Mouse (Mus musculus) forebrain, embryonic 12.5 days (tissue): Measurements from ENCODE around the gene Fam198a. TPM values are rescaled to one million over a fixed set of nuclear protein-coding genes. Genes with fewer than 3 reads are reported as not detected.

ENCODE experiments used
- ATAC-seq: fragments of 200-750 bp; cut with Nextera tagmentation; 2 replicates; pipeline ENCODE4 v1.8.0; 2017; ENCODE audit warnings: moderate TSS enrichment; ENCODE audit not compliant: low FRiP score
- H3K27ac ChIP-seq: fragments of 300-500 bp; sonication (generic); 2 replicates; pipeline ENCODE4 v1.5.1; 2016; ENCODE audit warnings: mild to moderate bottlenecking
- H3K27me3 ChIP-seq: fragments of 300-500 bp; sonication (generic); 2 replicates; pipeline ENCODE4 v1.6.1; 2016; ENCODE audit warnings: mild to moderate bottlenecking
- H3K36me3 ChIP-seq: fragments of 300-500 bp; sonication (generic); replicated peaks from 2 replicates; pipeline ENCODE4 v1.6.1; 2016; ENCODE audit warnings: mild to moderate bottlenecking
- H3K4me1 ChIP-seq: fragments of 300-500 bp; sonication (generic); 2 replicates; pipeline ENCODE4 v1.6.1; 2016
- H3K4me2 ChIP-seq: fragments of 300-500 bp; sonication (generic); 2 replicates; pipeline ENCODE4 v1.6.1; 2016; ENCODE audit warnings: mild to moderate bottlenecking, moderate library complexity
- H3K4me3 ChIP-seq: fragments of 300-500 bp; sonication (generic); replicated peaks from 2 replicates; pipeline ENCODE4 v1.5.1; 2016; ENCODE audit warnings: mild to moderate bottlenecking
- H3K9ac ChIP-seq: fragments of 300-500 bp; sonication (generic); 2 replicates; pipeline ENCODE4 v1.6.1; 2016; ENCODE audit warnings: mild to moderate bottlenecking
- H3K9me3 ChIP-seq: fragments of 300-500 bp; sonication (generic); 2 replicates; pipeline ENCODE4 v1.6.1; 2016
- WGBS: fragments of 180-500 bp; shearing (Covaris S2); methylation state at CpG from one replicate; pipeline ENCODE4 v1.1.7; 2016; 5-methylcytosine and 5-hydroxymethylcytosine counted together
- polyA plus RNA-seq: library from polyadenylated mRNA; unstranded; fragments of >200 nt; fragmentation: Nextera tagmentation; extraction: Ambion mirVana; gene quantifications from 2 replicates; pipeline ENCODE4 v1.2.1, GENCODE M21; 2016

The Fam198a gene
- polyA plus RNA-seq, 1 experiment from 2014 or later = 1.2 TPM

GRCm38 (mm10) chr9:121989536-121989935, 38.7 kb downstream of the Fam198a start:
- H3K36me3 ChIP-seq = peaks cover 7% of the 10 kb centered on the region; the same call in 1 of the 2 replicates
- no peak overlapping the region for H3K4me3 ChIP-seq
- H3K27me3 ChIP-seq = no peaks in the 10 kb centered on the region
- no peak overlapping the region for H3K9ac ChIP-seq
- no peaks in the 10 kb centered on the region for H3K9me3 ChIP-seq
- WGBS = 29% methylated on average over 5 of the region's 5 CpGs
- no peak overlapping the region for H3K27ac ChIP-seq
- ATAC-seq = no peak
- H3K4me1 ChIP-seq = peaks cover 12% of the 10 kb centered on the region
- no peak overlapping the region for H3K4me2 ChIP-seq

GRCm38 (mm10) chr9:121991041-121991440, 40.3 kb downstream of the Fam198a start:
- Histone ChIP-seq H3K9me3 (no peaks in the 10 kb centered on the region), H3K9ac (no peak overlapping the region), H3K4me1 (peaks cover 18% of the 10 kb centered on the region), H3K36me3 (peaks cover 7% of the 10 kb centered on the region; the same call in 1 of the 2 replicates), H3K27me3 (no peaks in the 10 kb centered on the region), H3K4me3 (no peak overlapping the region), H3K4me2 (no peak overlapping the region), H3K27ac (no peak overlapping the region)
- no peak for ATAC-seq
- 72% methylated on average over 5 of the region's 5 CpGs for WGBS

GRCm38 (mm10) chr9:121993047-121993446, 42.3 kb downstream of the Fam198a start:
- no peak for ATAC-seq
- WGBS = 79% methylated on average over 3 of the region's 3 CpGs
- no peak overlapping the region for H3K27ac ChIP-seq

GRCm38 (mm10) chr9:121995077-121995476, 44.3 kb downstream of the Fam198a start:
- Histone ChIP-seq H3K4me2 (peak overlapping the region; percentile 79), H3K4me1 (peaks cover 10% of the 10 kb centered on the region), H3K27ac (no peak overlapping the region), H3K9ac (peak overlapping the region; percentile 77), H3K4me3 (peak overlapping the region; percentile 87), H3K36me3 (peaks cover 7% of the 10 kb centered on the region; the same call in 1 of the 2 replicates), H3K27me3 (peaks cover 6% of the 10 kb centered on the region; the same call in 1 of the 2 replicates), H3K9me3 (no peaks in the 10 kb centered on the region)
- no peak for ATAC-seq
- 14% methylated on average over 10 of the region's 10 CpGs for WGBS

More at GRCm38 (mm10) chr9:121993047-121993446, 42.3 kb downstream of the Fam198a start:
- Histone ChIP-seq H3K4me3 (no peak overlapping the region), H3K4me1 (peaks cover 18% of the 10 kb centered on the region), H3K27me3 (no peaks in the 10 kb centered on the region), H3K9ac (no peak overlapping the region), H3K36me3 (peaks cover 7% of the 10 kb centered on the region; the same call in 1 of the 2 replicates), H3K4me2 (no peak overlapping the region), H3K9me3 (no peaks in the 10 kb centered on the region)

- H3K9me3 ChIP-seq = no peaks in the 10 kb centered on the region
- peaks cover 6% of the 10 kb centered on the region; the same call in 1 of the 2 replicates for H3K27me3 ChIP-seq
These were observed 44.8 kb downstream of the Fam198a start for GRCm38 (mm10) chr9:121995508-121996131.

GRCm38 (mm10) chr9:121997010-121997409, 46.2 kb downstream of the Fam198a start, which contains the start of gene Pomgnt2:
Gene Pomgnt2, minus strand, starts transcription at chr9:121997110.
- Histone ChIP-seq H3K4me2 (peak within 1 kb of the TSS; percentile 79; the same call in 1 of the 2 replicates), H3K27ac (no peak within 1 kb of the TSS), H3K9ac (no peak within 1 kb of the TSS), H3K4me3 (peak within 1 kb of the TSS; percentile 87), H3K27me3 (peaks cover 6% of the 10 kb centered on the region; the same call in 1 of the 2 replicates), H3K9me3 (no peaks in the 10 kb centered on the region), H3K36me3 (peaks cover 7% of the 10 kb centered on the region; the same call in 1 of the 2 replicates), H3K4me1 (peaks cover 10% of the 10 kb centered on the region)
- ATAC-seq = no peak

More at GRCm38 (mm10) chr9:121995508-121996131, 44.8 kb downstream of the Fam198a start:
- peaks cover 10% of the 10 kb centered on the region for H3K4me1 ChIP-seq
- ATAC-seq = peak; percentile 88
- peak overlapping the region; percentile 77 for H3K9ac ChIP-seq
- peaks cover 7% of the 10 kb centered on the region; the same call in 1 of the 2 replicates for H3K36me3 ChIP-seq
- H3K4me2 ChIP-seq = peak overlapping the region; percentile 79
- peak overlapping the region; percentile 87 for H3K4me3 ChIP-seq
- under 1% methylated on average over 53 of the region's 53 CpGs for WGBS
- 0 out of 2 replicates have a peak overlapping the region, but pooled peaks have one; percentile 47 for H3K27ac ChIP-seq

GRCm38 (mm10) chr9:121997978-121998377, 47.2 kb downstream of the Fam198a start:
- peaks cover 10% of the 10 kb centered on the region for H3K4me1 ChIP-seq
- peaks cover 6% of the 10 kb centered on the region; the same call in 1 of the 2 replicates for H3K27me3 ChIP-seq
- no peak for ATAC-seq
- no peaks in the 10 kb centered on the region for H3K9me3 ChIP-seq
- 84% methylated on average over 4 of the region's 4 CpGs for WGBS
- no peak overlapping the region for H3K27ac ChIP-seq
- H3K4me3 ChIP-seq = no peak overlapping the region
- H3K9ac ChIP-seq = no peak overlapping the region
- H3K36me3 ChIP-seq = no peaks in the 10 kb centered on the region
- H3K4me2 ChIP-seq = no peak overlapping the region

GRCm38 (mm10) chr9:122006175-122006574, 55.4 kb downstream of the Fam198a start:
- Histone ChIP-seq H3K36me3 (no peaks in the 10 kb centered on the region), H3K4me3 (no peak overlapping the region), H3K4me1 (peaks cover 3% of the 10 kb centered on the region; the same call in 1 of the 2 replicates), H3K27me3 (0 out of 2 replicates have a peak, but pooled peaks cover 8% of the 10 kb centered on the region), H3K9me3 (no peaks in the 10 kb centered on the region), H3K9ac (no peak overlapping the region), H3K27ac (no peak overlapping the region), H3K4me2 (no peak overlapping the region)
- 96% methylated on average over 2 of the region's 2 CpGs for WGBS
- ATAC-seq = no peak

- ATAC-seq = no peak
- H3K4me1 ChIP-seq = peaks cover 3% of the 10 kb centered on the region; the same call in 1 of the 2 replicates
- H3K9me3 ChIP-seq = no peaks in the 10 kb centered on the region
- H3K36me3 ChIP-seq = no peaks in the 10 kb centered on the region
- H3K4me2 ChIP-seq = no peak overlapping the region
- H3K4me3 ChIP-seq = no peak overlapping the region
- no peak overlapping the region for H3K9ac ChIP-seq
- H3K27me3 ChIP-seq = 0 out of 2 replicates have a peak, but pooled peaks cover 8% of the 10 kb centered on the region
- no peak overlapping the region for H3K27ac ChIP-seq
- WGBS = 12% methylated on average over 7 of the region's 7 CpGs
These were observed 55.8 kb downstream of the Fam198a start for GRCm38 (mm10) chr9:122006609-122007008.

- H3K9ac ChIP-seq = no peak overlapping the region
- H3K27me3 ChIP-seq = peaks cover 13% of the 10 kb centered on the region; the same call in 1 of the 2 replicates
- no peaks in the 10 kb centered on the region for H3K36me3 ChIP-seq
- H3K9me3 ChIP-seq = no peaks in the 10 kb centered on the region
- WGBS = 42% methylated on average over 2 of the region's 2 CpGs
- H3K4me3 ChIP-seq = no peak overlapping the region
- no peak for ATAC-seq
- peaks cover 3% of the 10 kb centered on the region; the same call in 1 of the 2 replicates for H3K4me1 ChIP-seq
- no peak overlapping the region for H3K27ac ChIP-seq
- H3K4me2 ChIP-seq = no peak overlapping the region
These were observed 58.1 kb downstream of the Fam198a start for GRCm38 (mm10) chr9:122008876-122009275.

GRCm38 (mm10) chr9:122010751-122011150, 60.0 kb downstream of the Fam198a start:
- 92% methylated on average over 2 of the region's 2 CpGs for WGBS
- Histone ChIP-seq H3K27me3 (peaks cover 12% of the 10 kb centered on the region; the same call in 1 of the 2 replicates), H3K9ac (no peak overlapping the region), H3K27ac (no peak overlapping the region), H3K4me3 (no peak overlapping the region), H3K4me1 (peaks cover 3% of the 10 kb centered on the region; the same call in 1 of the 2 replicates), H3K9me3 (no peaks in the 10 kb centered on the region), H3K36me3 (no peaks in the 10 kb centered on the region), H3K4me2 (no peak overlapping the region)
- ATAC-seq = no peak

- Histone ChIP-seq H3K4me1 (peaks cover 3% of the 10 kb centered on the region; the same call in 1 of the 2 replicates), H3K9ac (no peak overlapping the region), H3K27ac (no peak overlapping the region), H3K9me3 (no peaks in the 10 kb centered on the region), H3K4me3 (no peak overlapping the region), H3K27me3 (peaks cover 12% of the 10 kb centered on the region; the same call in 1 of the 2 replicates), H3K4me2 (no peak overlapping the region), H3K36me3 (no peaks in the 10 kb centered on the region)
- ATAC-seq = no peak
- WGBS = 74% methylated on average over 2 of the region's 2 CpGs
These were observed 62.0 kb downstream of the Fam198a start for GRCm38 (mm10) chr9:122012816-122013215.
